Mouse (Mus musculus): ENCODE measurements at regions not wholly inside any gene's neighbourhood (a gene's known extent, or its start where the extent isn't known, plus 50 kb on each side); places are given as distances from the start of the nearest gene placed in this dataset.

DNA sequence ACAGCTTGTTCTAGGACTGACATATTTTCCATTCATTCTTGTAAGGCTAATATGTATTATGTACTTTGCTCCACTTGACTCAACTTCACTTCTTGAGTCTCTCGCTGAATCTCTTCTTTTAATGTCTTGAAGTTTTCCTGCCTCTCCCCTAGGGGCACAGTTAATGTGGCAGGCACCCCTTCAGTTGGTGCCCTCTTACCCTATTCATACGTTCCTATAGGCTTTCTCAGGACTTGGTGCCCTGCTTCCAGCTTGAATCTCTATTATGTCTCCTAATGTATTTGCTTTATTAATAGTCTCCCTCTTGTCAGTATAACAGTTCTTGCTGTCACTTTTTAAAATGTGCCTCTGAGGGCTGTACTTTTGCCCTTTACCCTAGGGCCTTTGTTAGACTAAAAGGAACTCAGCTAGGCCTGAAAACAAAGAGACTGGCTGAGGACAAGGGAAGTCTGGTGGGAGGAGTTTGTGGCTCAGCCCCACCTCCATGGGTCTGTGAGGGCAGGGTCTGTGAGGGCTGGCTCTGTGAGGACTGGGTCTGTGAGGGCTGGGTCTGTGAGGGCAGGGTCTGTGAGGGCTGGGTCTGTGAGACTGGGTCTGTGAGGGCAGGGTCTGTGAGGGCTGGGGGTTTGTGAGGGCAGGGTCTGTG is 362.9 kb upstream of the Nr5a2 start:
- no peak for DNase-seq (ENCODE audit: low spot score)

- no peak for DNase-seq (ENCODE audit: low spot score)
Measured at GRCm38 (mm10) chr1:137302757-137303422, 342.6 kb upstream of the Nr5a2 start.

GRCm38 (mm10) chr1:137297780-137298569 is 337.7 kb upstream of the Nr5a2 start:
- no peak for DNase-seq (ENCODE audit: low spot score)

DNA sequence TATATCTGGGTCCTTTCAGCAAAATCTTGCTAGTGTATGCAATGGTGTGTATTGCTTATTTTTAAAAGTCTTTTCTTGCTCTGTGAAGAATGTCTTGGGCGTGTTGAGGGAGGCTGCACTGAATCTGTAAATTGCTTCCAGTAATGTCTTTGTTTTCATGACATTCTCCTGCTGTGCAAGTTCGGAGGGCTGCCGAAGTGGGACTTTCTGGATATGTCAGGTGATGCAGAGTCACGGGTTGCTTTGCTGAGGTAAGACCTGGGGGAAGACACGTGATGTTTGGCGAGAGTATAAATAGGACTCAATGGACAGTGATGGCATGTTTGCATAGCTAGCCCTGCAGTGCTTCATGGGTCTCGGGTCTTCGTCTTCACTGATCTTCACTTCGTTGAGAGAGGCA is 329.2 kb upstream of the Nr5a2 start:
- DNase-seq (ENCODE audit: low spot score) = no peak

GRCm38 (mm10) chr1:137283291-137283690 is 323.0 kb upstream of the Nr5a2 start:
- no peak for DNase-seq (ENCODE audit: low spot score)

GRCm38 (mm10) chr1:137282457-137282856 is 322.2 kb upstream of the Nr5a2 start:
- DNase-seq (ENCODE audit: low spot score) = no peak

- DNase-seq (ENCODE audit: low spot score) = no peak
Measured at GRCm38 (mm10) chr1:137280391-137281386, 320.4 kb upstream of the Nr5a2 start.

- no peak for DNase-seq (ENCODE audit: low spot score)
Measured at GRCm38 (mm10) chr1:137279981-137280380, 319.7 kb upstream of the Nr5a2 start.

DNA sequence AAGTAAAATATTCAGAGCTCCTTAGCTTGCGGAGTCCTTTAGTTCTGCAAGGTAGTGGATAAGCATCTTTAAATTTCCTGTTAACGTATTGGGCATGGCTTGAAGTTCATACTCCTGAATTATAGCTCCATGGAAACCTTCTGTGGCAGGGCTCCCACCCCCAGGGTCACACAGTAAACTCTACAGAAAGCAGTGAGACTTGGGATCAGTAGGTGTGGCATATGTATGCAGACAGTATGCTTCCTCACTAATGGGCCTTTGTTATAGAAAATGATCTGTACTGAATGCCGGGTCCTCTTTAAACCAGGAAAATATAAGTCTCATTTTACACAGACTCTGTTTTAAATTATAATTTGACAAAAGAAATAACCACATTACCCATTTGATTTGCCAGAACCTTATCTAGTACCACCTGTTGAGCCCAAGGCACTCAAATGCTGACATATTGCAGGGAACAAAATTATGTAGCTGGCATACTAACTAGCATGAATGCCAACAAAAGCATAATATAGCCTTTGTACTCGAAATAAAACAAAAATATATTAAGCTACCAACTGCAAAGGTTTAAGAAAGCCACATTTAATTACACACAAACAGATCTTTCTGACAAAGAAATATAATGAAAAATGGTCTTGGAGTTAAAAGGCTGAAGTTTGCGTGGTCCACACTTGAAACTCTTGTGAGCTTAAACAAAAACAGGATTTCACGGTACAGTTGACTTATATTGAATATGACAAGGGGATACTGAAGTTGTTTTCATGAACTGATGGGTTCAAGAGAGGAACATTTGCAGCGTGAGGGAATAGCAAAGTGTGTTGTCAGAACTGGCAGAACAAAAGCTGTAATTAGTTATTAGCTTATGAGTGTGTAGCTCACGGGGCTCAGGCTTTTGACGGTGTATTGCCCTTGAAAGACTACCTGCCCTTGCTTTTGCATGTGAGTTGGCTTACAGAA is 310.7 kb upstream of the Nr5a2 start:
- DNase-seq (ENCODE audit: low spot score) = no peak

DNA sequence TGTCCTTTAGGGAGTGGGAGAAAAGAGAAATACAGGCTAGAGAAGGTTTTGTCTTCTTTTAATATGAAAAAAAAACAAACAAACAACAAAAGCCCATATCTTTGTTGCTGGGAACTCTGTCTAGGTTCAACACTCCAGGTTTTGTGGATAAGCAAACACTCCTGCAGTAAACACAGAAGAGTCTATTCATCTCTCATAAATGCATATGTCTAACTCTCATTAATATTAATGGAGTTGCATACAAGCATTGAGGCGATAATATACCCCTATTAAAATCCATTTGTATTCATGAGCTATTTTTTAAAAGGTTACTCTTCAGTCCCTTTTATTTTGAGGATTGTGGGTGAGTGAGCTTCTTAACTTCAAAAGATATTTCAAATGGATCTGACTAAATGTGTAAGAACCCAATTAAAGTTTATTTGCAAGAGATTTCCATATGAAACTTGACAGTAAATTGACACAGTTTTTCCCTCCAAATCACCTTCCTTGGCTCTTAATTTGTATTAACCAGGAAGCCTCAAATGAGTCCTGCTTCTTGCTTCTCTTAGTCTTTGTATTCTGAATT is 302.6 kb upstream of the Nr5a2 start:
- no peak for DNase-seq (ENCODE audit: low spot score)

GRCm38 (mm10) chr1:137262121-137262525 is 301.9 kb upstream of the Nr5a2 start:
- no peak for DNase-seq (ENCODE audit: low spot score)

GRCm38 (mm10) chr1:137256294-137256693 is 296.0 kb upstream of the Nr5a2 start:
- no peak for DNase-seq (ENCODE audit: low spot score)

- no peak for DNase-seq (ENCODE audit: low spot score)
Measured at GRCm38 (mm10) chr1:137255041-137255440, 294.8 kb upstream of the Nr5a2 start.

- DNase-seq (ENCODE audit: low spot score) = no peak
Measured at GRCm38 (mm10) chr1:137254634-137255033, 294.4 kb upstream of the Nr5a2 start.

GRCm38 (mm10) chr1:137227098-137227485 is 266.8 kb upstream of the Nr5a2 start:
- no peak for DNase-seq (ENCODE audit: low spot score)

- no peak for DNase-seq (ENCODE audit: low spot score)
Measured at GRCm38 (mm10) chr1:137226479-137227097, 266.3 kb upstream of the Nr5a2 start.

GRCm38 (mm10) chr1:137225418-137225817 is 265.2 kb upstream of the Nr5a2 start:
- DNase-seq (ENCODE audit: low spot score) = no peak

- no peak for DNase-seq (ENCODE audit: low spot score)
Measured at GRCm38 (mm10) chr1:137223052-137223451, 262.8 kb upstream of the Nr5a2 start.

DNA sequence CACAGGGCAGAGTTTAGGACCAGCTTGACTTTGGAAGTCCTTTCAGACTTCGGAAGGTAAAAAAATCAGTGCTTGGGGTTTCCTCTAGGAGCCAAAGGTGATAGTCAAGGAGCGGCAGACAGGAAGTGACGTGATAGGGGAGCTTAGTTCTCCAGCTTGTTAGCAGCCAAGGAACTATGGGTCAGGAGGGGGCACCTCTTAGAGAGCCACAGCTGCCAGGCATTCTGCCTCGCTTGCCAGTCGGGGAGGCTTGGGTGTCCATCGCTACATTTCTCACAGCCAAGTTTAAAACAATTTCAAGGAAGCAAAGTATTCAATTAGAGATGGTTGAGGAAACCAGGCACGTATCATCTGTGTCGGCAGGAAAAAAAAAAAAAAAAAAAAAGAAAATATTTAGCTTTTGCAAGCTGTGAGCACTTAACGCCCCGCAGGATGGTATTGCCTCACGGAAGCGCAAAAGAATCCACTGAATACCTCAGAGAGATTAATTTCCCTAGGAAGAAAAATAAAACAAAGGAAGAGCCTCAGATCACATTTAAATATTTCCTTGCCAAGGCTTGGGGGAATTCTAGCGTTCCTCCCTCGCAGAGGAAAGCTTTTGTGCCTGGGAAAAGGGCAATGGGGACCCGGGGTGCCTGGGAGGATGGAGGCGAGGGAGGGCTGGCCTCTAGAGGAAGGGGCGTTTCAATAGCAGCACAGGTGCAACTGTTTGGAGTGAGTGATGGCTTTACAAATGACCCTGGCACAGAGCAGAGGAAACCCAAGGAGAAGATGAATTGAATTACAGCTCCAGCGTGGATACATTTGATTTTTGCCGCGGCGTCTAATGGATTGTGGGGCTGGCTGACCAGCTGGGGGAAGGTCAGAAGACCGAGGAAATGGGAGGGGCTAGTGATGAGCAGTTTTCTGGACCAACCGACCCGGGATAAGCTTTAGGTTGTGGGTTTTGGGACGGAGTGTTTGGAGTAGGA is 261.1 kb upstream of the Nr5a2 start:
- DNase-seq (ENCODE audit: low spot score) = peak; percentile 17
